Mouse (Mus musculus): ENCODE data around the gene Ace. TPM values are rescaled to one million over a fixed set of nuclear protein-coding genes. Genes with fewer than 3 reads are reported as not detected.

Ace gene
- polyA plus RNA-seq, 1 experiment, result 1.3 TPM

DNA sequence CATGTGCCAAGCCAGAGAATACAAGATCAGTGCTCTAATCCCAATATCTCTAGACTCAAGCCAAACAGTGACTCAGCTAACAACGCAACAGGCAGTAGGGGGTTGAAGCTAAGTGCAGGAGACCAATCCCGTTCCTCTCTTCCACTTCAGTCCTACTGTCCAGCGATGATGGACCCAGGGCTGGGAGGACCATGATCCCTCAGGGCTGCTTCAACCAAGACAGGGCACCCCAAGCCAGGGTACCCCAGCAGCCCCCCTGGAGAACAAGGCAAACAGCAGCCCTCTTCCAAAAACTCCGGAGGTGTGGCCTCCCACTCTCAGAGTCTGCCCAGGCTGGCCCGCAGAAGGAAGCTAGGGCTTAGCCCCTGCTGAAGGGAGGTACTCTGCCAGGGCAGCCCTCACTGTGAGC is 33.4 kb upstream of the Ace start:
- H3K36me3 ChIP-seq (ENCODE audit: control insufficient read depth, insufficient read depth), result no peaks in the 10 kb centered on the region
- H3K79me2 ChIP-seq (ENCODE audit: control insufficient read depth, insufficient read depth), result no peaks in the 10 kb centered on the region
- H3K27me3 ChIP-seq (ENCODE audit: control insufficient read depth, insufficient read depth, insufficient read length), result no peaks in the 10 kb centered on the region
- H3K4me2 ChIP-seq (ENCODE audit: low read depth), result no peak overlapping the region
- no peak overlapping the region for H3ac ChIP-seq (ENCODE audit: control insufficient read depth, insufficient read length)
- no peak overlapping the region for H3K4me3 ChIP-seq
- no peak for TF ChIP-seq SRF (IDR thresholded peaks at IDR 0.05; ENCODE audit: control insufficient read depth, insufficient read length, low read depth)
- TF ChIP-seq TCF3 (IDR thresholded peaks at IDR 0.05; ENCODE audit: insufficient read length, low read depth), result no peak
- TF ChIP-seq CEBPB (IDR thresholded peaks at IDR 0.05; ENCODE audit: insufficient read depth, poor library complexity, severe bottlenecking), result no peak
- no peak for TF ChIP-seq USF1 (IDR thresholded peaks at IDR 0.05; ENCODE audit: low read depth)
- no peak for TF ChIP-seq TCF12 (IDR thresholded peaks at IDR 0.05; ENCODE audit: insufficient read depth, poor library complexity, severe bottlenecking)
- TF ChIP-seq MYOD1 (IDR thresholded peaks at IDR 0.05; ENCODE audit: control insufficient read depth in 1 of 3, insufficient read length in 2 of 3, low read depth in 2 of 3), result no peak
- TF ChIP-seq POLR2AphosphoS2 (IDR thresholded peaks at IDR 0.05; ENCODE audit: insufficient read length, low read depth), result no peak
- TF ChIP-seq POLR2A (IDR thresholded peaks at IDR 0.05; ENCODE audit: insufficient read length, low read depth), result no peak
- no peak for TF ChIP-seq E2F4 (IDR thresholded peaks at IDR 0.05; ENCODE audit: insufficient read depth)
- TF ChIP-seq MAX (IDR thresholded peaks at IDR 0.05; ENCODE audit: low read depth), result no peak
- TF ChIP-seq REST (IDR thresholded peaks at IDR 0.05; ENCODE audit: insufficient read depth, insufficient read length), result no peak
- no peak for TF ChIP-seq MYOG (IDR thresholded peaks at IDR 0.05; ENCODE audit: control insufficient read depth in 1 of 3, insufficient read depth in 1 of 3, insufficient read length in 2 of 3, low read depth in 2 of 3)

DNA sequence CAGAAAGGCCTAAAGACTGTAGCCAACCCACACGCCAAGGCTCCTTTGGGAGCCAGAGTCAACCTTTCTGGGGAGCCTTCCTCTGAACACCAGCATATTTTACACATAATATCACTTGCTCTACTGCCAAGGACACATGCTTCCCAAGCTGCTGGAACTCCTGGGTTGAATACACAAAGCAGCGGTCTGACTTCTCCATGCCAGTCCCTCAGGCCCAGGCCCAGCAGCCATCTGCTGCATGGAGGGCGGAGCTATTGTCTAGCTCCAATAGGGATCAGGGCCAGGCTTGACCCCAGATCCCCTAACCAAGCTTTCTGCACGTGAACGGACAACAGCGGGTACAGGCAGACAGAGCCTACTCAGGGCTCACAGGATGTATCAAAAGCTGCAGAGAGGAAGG is 32.9 kb upstream of the Ace start:
- TF ChIP-seq E2F4 (IDR thresholded peaks at IDR 0.05; ENCODE audit: insufficient read depth) (no peak), MAX (IDR thresholded peaks at IDR 0.05; ENCODE audit: low read depth) (no peak), MYOG (IDR thresholded peaks at IDR 0.05; ENCODE audit: control insufficient read depth in 1 of 3, insufficient read depth in 1 of 3, insufficient read length in 2 of 3, low read depth in 2 of 3) (no peak), TCF12 (IDR thresholded peaks at IDR 0.05; ENCODE audit: insufficient read depth, poor library complexity, severe bottlenecking) (no peak), MYOD1 (IDR thresholded peaks at IDR 0.05; ENCODE audit: control insufficient read depth in 1 of 3, insufficient read length in 2 of 3, low read depth in 2 of 3) (no peak), POLR2A (IDR thresholded peaks at IDR 0.05; ENCODE audit: insufficient read length, low read depth) (no peak), SRF (IDR thresholded peaks at IDR 0.05; ENCODE audit: control insufficient read depth, insufficient read length, low read depth) (no peak)
- H3K36me3 ChIP-seq (ENCODE audit: control insufficient read depth, insufficient read depth), result no peaks in the 10 kb centered on the region

DNA sequence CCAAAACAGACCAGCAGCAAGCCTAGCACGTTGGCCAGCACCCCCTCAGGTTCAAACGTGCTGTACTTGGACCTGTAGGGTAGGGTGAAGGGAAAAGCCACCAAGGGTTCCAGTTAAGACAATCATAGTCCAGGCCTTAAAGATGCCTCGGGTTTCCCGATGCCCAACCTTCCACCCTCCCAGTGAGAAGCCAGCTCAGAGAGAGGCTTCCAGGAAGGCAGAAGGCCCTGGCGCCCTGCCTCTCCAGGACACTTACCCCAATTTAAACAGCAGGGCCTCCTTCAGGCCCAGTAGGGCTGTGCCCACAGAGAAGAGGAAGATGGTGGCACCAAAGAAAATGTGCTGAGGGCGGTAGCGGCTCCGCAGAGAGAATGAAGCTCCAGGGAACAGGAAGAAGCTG is 32.2 kb upstream of the Ace start:
- Histone ChIP-seq H3K79me2 (ENCODE audit: control insufficient read depth, insufficient read depth) (no peaks in the 10 kb centered on the region), H3ac (ENCODE audit: control insufficient read depth, insufficient read length) (no peak overlapping the region), H3K27me3 (ENCODE audit: control insufficient read depth, insufficient read depth, insufficient read length) (no peaks in the 10 kb centered on the region), H3K4me3 (no peak overlapping the region), H3K4me2 (ENCODE audit: low read depth) (no peak overlapping the region), H3K36me3 (ENCODE audit: control insufficient read depth, insufficient read depth) (no peaks in the 10 kb centered on the region)
- no peak for TF ChIP-seq TCF3 (IDR thresholded peaks at IDR 0.05; ENCODE audit: insufficient read length, low read depth)
- no peak for TF ChIP-seq E2F4 (IDR thresholded peaks at IDR 0.05; ENCODE audit: insufficient read depth)
- TF ChIP-seq MAX (IDR thresholded peaks at IDR 0.05; ENCODE audit: low read depth), result no peak
- no peak for TF ChIP-seq TCF12 (IDR thresholded peaks at IDR 0.05; ENCODE audit: insufficient read depth, poor library complexity, severe bottlenecking)
- no peak for TF ChIP-seq POLR2A (IDR thresholded peaks at IDR 0.05; ENCODE audit: insufficient read length, low read depth)
- TF ChIP-seq MYOD1 (IDR thresholded peaks at IDR 0.05; ENCODE audit: control insufficient read depth in 1 of 3, insufficient read length in 2 of 3, low read depth in 2 of 3), result no peak
- no peak for TF ChIP-seq USF1 (IDR thresholded peaks at IDR 0.05; ENCODE audit: low read depth)
- no peak for TF ChIP-seq CEBPB (IDR thresholded peaks at IDR 0.05; ENCODE audit: insufficient read depth, poor library complexity, severe bottlenecking)
- TF ChIP-seq MYOG (IDR thresholded peaks at IDR 0.05; ENCODE audit: control insufficient read depth in 1 of 3, insufficient read depth in 1 of 3, insufficient read length in 2 of 3, low read depth in 2 of 3), result no peak
- no peak for TF ChIP-seq REST (IDR thresholded peaks at IDR 0.05; ENCODE audit: insufficient read depth, insufficient read length)
- no peak for TF ChIP-seq POLR2AphosphoS2 (IDR thresholded peaks at IDR 0.05; ENCODE audit: insufficient read length, low read depth)

More for the DNA sequence above, 32.9 kb upstream of the Ace start:
- H3K27me3 ChIP-seq (ENCODE audit: control insufficient read depth, insufficient read depth, insufficient read length), result no peaks in the 10 kb centered on the region
- no peak overlapping the region for H3K4me2 ChIP-seq (ENCODE audit: low read depth)
- no peaks in the 10 kb centered on the region for H3K79me2 ChIP-seq (ENCODE audit: control insufficient read depth, insufficient read depth)
- no peak overlapping the region for H3K4me3 ChIP-seq
- H3ac ChIP-seq (ENCODE audit: control insufficient read depth, insufficient read length), result no peak overlapping the region

DNA sequence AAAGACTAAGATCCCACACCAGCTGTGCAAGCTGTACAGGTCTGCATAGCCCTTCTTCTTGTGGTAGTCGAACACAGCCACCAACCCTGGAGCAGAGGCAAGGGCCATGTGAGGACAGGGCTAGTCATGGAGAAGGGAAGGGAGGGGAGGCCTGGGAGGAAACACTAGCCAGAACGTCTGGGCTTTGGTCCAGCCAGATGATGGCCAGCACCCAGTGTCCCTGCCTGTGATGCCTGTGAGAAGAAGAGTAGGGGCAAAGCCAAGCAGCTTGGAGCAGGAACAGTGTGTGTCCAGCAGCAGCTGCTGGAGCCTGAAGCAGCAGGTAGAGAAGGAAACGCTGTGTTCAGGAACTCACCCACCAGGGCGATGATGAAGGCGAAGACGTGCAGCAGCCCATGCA is 31.5 kb upstream of the Ace start:
- Histone ChIP-seq H3K79me2 (ENCODE audit: control insufficient read depth, insufficient read depth) (no peaks in the 10 kb centered on the region), H3K36me3 (ENCODE audit: control insufficient read depth, insufficient read depth) (no peaks in the 10 kb centered on the region), H3K27me3 (ENCODE audit: control insufficient read depth, insufficient read depth, insufficient read length) (no peaks in the 10 kb centered on the region), H3ac (ENCODE audit: control insufficient read depth, insufficient read length) (no peak overlapping the region), H3K4me3 (no peak overlapping the region), H3K4me2 (ENCODE audit: low read depth) (no peak overlapping the region)
- TF ChIP-seq SRF (IDR thresholded peaks at IDR 0.05; ENCODE audit: control insufficient read depth, insufficient read length, low read depth), result no peak
- no peak for TF ChIP-seq POLR2AphosphoS2 (IDR thresholded peaks at IDR 0.05; ENCODE audit: insufficient read length, low read depth)
- no peak for TF ChIP-seq CEBPB (IDR thresholded peaks at IDR 0.05; ENCODE audit: insufficient read depth, poor library complexity, severe bottlenecking)
- no peak for TF ChIP-seq MYOG (IDR thresholded peaks at IDR 0.05; ENCODE audit: control insufficient read depth in 1 of 3, insufficient read depth in 1 of 3, insufficient read length in 2 of 3, low read depth in 2 of 3)
- no peak for TF ChIP-seq TCF3 (IDR thresholded peaks at IDR 0.05; ENCODE audit: insufficient read length, low read depth)
- TF ChIP-seq MAX (IDR thresholded peaks at IDR 0.05; ENCODE audit: low read depth), result no peak
- TF ChIP-seq MYOD1 (IDR thresholded peaks at IDR 0.05; ENCODE audit: control insufficient read depth in 1 of 3, insufficient read length in 2 of 3, low read depth in 2 of 3), result no peak
- TF ChIP-seq E2F4 (IDR thresholded peaks at IDR 0.05; ENCODE audit: insufficient read depth), result no peak
- TF ChIP-seq POLR2A (IDR thresholded peaks at IDR 0.05; ENCODE audit: insufficient read length, low read depth), result no peak
- TF ChIP-seq TCF12 (IDR thresholded peaks at IDR 0.05; ENCODE audit: insufficient read depth, poor library complexity, severe bottlenecking), result no peak
- TF ChIP-seq USF1 (IDR thresholded peaks at IDR 0.05; ENCODE audit: low read depth), result no peak
- TF ChIP-seq REST (IDR thresholded peaks at IDR 0.05; ENCODE audit: insufficient read depth, insufficient read length), result no peak
